Mouse (Mus musculus): Measurements from ENCODE around the gene Lgals1. TPM values are rescaled to one million over a fixed set of nuclear protein-coding genes. Genes with fewer than 3 reads are reported as not detected.

The Lgals1 gene
- polyA plus RNA-seq, 1 experiment from 2014 or later: 193 TPM

GRCm38 (mm10) chr15:78914091-78914822 is 12.3 kb upstream of the Lgals1 start:
- Histone ChIP-seq H3K27ac (peak overlapping the region; percentile 97), H3K36me3 (peaks cover 16% of the 10 kb centered on the region), H3K4me2 (peak overlapping the region; percentile 84), H3K27me3 (no peaks in the 10 kb centered on the region), H3K4me3 (peak overlapping the region; percentile 65), H3K9me3 (no peaks in the 10 kb centered on the region), H3K4me1 (replicated peaks) (peaks cover 36% of the 10 kb centered on the region), H3K9ac (peak overlapping the region; percentile 89)
- peak; percentile 78 for ATAC-seq (ENCODE audit: low FRiP score)
- WGBS: under 1% methylated on average over 80 of the region's 87 CpGs

- Histone ChIP-seq H3K4me1 (replicated peaks) (peaks cover 36% of the 10 kb centered on the region), H3K4me3 (peak overlapping the region; percentile 65), H3K9ac (peak overlapping the region; percentile 89), H3K36me3 (peaks cover 20% of the 10 kb centered on the region), H3K9me3 (no peaks in the 10 kb centered on the region), H3K27ac (peak overlapping the region; percentile 97; the same call in 1 of the 2 replicates), H3K27me3 (no peaks in the 10 kb centered on the region), H3K4me2 (peak overlapping the region; percentile 84)
- WGBS: 51% methylated on average over 8 of the region's 8 CpGs
- ATAC-seq (ENCODE audit: low FRiP score): no peak
These were observed 11.5 kb upstream of the Lgals1 start for GRCm38 (mm10) chr15:78914823-78915659.

GRCm38 (mm10) chr15:78915660-78916017 is 10.9 kb upstream of the Lgals1 start:
- Histone ChIP-seq H3K9ac (peak overlapping the region; percentile 89), H3K4me2 (peak overlapping the region; percentile 84), H3K4me1 (replicated peaks) (peaks cover 36% of the 10 kb centered on the region), H3K27ac (peak overlapping the region; percentile 81), H3K4me3 (peak overlapping the region; percentile 65), H3K36me3 (peaks cover 20% of the 10 kb centered on the region), H3K9me3 (no peaks in the 10 kb centered on the region), H3K27me3 (no peaks in the 10 kb centered on the region)
- ATAC-seq (ENCODE audit: low FRiP score): peak; percentile 6; the same call in 1 of the 2 replicates
- 6% methylated on average over 8 of the region's 8 CpGs for WGBS

DNA sequence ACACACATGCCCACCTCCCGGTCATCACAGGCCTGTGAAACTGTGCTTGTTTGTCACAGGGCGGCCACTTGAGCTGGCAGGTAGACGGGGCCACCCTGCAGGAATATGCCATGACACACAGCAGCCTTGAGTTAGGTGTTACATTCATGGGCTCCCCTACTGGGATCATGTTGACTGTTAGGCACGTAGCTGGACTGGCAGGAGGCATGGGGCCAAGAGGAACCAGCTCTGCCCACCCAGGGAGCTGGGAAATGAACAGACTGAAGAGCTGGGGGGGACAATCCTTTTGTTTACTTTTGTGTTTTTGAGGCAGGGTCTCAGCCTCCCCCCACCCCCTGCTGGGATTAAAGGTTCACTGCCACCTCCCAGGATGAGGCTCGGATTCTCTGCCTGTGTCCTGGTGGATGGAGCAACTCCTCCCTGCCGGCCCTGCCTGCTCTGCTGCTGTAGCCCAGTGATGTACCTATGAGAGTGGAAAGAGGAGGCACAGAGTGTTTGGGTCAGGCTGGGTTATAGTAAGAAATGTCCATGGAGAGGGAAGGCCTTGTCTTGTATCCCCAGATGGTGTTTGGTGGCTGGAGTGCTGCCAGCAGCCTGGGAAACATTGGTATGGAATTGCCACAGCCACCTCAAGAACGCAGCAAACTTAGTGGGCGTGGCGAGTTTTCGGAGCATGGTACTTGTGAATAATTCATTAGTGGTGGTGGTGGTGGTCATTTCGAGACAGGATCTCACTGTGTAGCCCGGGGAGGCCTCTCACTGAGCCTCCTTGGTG is 10.3 kb upstream of the Lgals1 start:
- Histone ChIP-seq H3K4me1 (replicated peaks) (peaks cover 36% of the 10 kb centered on the region), H3K27ac (peak overlapping the region; percentile 81), H3K9ac (peak overlapping the region; percentile 89), H3K4me3 (peak overlapping the region; percentile 65), H3K36me3 (peaks cover 20% of the 10 kb centered on the region), H3K9me3 (no peaks in the 10 kb centered on the region), H3K27me3 (no peaks in the 10 kb centered on the region), H3K4me2 (peak overlapping the region; percentile 84)
- peak; percentile 3; the same call in 1 of the 2 replicates for ATAC-seq (ENCODE audit: low FRiP score)
- WGBS: 21% methylated on average over 12 of the region's 12 CpGs

DNA sequence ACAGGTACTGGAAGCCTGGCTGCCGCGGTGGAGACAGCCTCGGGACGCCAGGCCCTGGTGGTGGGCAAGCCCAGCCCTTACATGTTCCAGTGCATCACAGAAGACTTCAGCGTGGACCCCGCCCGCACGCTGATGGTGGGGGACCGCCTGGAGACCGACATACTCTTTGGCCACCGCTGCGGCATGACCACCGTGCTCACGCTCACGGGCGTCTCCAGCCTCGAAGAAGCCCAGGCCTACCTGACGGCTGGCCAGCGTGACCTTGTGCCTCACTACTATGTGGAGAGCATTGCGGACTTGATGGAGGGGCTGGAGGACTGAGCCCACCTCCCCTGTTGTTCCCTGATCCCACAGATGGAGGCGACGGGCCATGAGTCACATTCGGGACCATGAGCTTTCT is 8.4 kb upstream of the Lgals1 start:
- WGBS: 94% methylated on average over 23 of the region's 23 CpGs
- Histone ChIP-seq H3K27me3 (no peaks in the 10 kb centered on the region), H3K27ac (no peak overlapping the region), H3K4me1 (replicated peaks) (peaks cover 33% of the 10 kb centered on the region), H3K9ac (peak overlapping the region; percentile 35; the same call in 1 of the 2 replicates), H3K9me3 (no peaks in the 10 kb centered on the region), H3K4me3 (no peak overlapping the region), H3K36me3 (peaks cover 20% of the 10 kb centered on the region), H3K4me2 (no peak overlapping the region)
- no peak for ATAC-seq (ENCODE audit: low FRiP score)

- H3K9ac ChIP-seq: no peak overlapping the region
- peaks cover under 1% of the 10 kb centered on the region; the same call in 1 of the 2 replicates for H3K27me3 ChIP-seq
- no peak overlapping the region for H3K4me2 ChIP-seq
- H3K27ac ChIP-seq: no peak overlapping the region; the same call in 1 of the 2 replicates
- H3K36me3 ChIP-seq: peaks cover 20% of the 10 kb centered on the region
- H3K4me1 ChIP-seq (replicated peaks): peaks cover 27% of the 10 kb centered on the region
- no peak overlapping the region for H3K4me3 ChIP-seq
- no peak for ATAC-seq (ENCODE audit: low FRiP score)
- 79% methylated on average over 12 of the region's 12 CpGs for WGBS
- no peaks in the 10 kb centered on the region for H3K9me3 ChIP-seq
These were observed 6.6 kb upstream of the Lgals1 start for GRCm38 (mm10) chr15:78919914-78920313.

GRCm38 (mm10) chr15:78922700-78923099 is 3.8 kb upstream of the Lgals1 start:
- 91% methylated on average over 7 of the region's 7 CpGs for WGBS
- Histone ChIP-seq H3K9ac (no peak overlapping the region), H3K4me2 (no peak overlapping the region), H3K9me3 (no peaks in the 10 kb centered on the region), H3K4me3 (no peak overlapping the region), H3K27me3 (peaks cover 20% of the 10 kb centered on the region), H3K4me1 (replicated peaks) (peaks cover 24% of the 10 kb centered on the region), H3K27ac (no peak overlapping the region), H3K36me3 (peaks cover 16% of the 10 kb centered on the region)
- ATAC-seq (ENCODE audit: low FRiP score): no peak

GRCm38 (mm10) chr15:78923585-78923984 is 2.9 kb upstream of the Lgals1 start:
- WGBS: 72% methylated on average over 6 of the region's 6 CpGs
- ATAC-seq (ENCODE audit: low FRiP score): no peak
- Histone ChIP-seq H3K9me3 (no peaks in the 10 kb centered on the region), H3K9ac (no peak overlapping the region), H3K36me3 (peaks cover 9% of the 10 kb centered on the region), H3K4me3 (no peak overlapping the region), H3K4me2 (no peak overlapping the region), H3K27me3 (peaks cover 23% of the 10 kb centered on the region), H3K27ac (no peak overlapping the region), H3K4me1 (replicated peaks) (peaks cover 33% of the 10 kb centered on the region)

GRCm38 (mm10) chr15:78925129-78925528 is 1.4 kb upstream of the Lgals1 start:
- H3K27ac ChIP-seq: no peak overlapping the region
- ATAC-seq (ENCODE audit: low FRiP score): no peak
- WGBS: 28% methylated on average over 8 of the region's 8 CpGs
- H3K4me2 ChIP-seq: no peak overlapping the region
- no peak overlapping the region for H3K4me3 ChIP-seq
- H3K27me3 ChIP-seq: peaks cover 26% of the 10 kb centered on the region
- no peaks in the 10 kb centered on the region for H3K9me3 ChIP-seq
- H3K9ac ChIP-seq: peak overlapping the region; percentile 13; the same call in 1 of the 2 replicates
- no peaks in the 10 kb centered on the region for H3K36me3 ChIP-seq
- peaks cover 33% of the 10 kb centered on the region for H3K4me1 ChIP-seq (replicated peaks)

DNA sequence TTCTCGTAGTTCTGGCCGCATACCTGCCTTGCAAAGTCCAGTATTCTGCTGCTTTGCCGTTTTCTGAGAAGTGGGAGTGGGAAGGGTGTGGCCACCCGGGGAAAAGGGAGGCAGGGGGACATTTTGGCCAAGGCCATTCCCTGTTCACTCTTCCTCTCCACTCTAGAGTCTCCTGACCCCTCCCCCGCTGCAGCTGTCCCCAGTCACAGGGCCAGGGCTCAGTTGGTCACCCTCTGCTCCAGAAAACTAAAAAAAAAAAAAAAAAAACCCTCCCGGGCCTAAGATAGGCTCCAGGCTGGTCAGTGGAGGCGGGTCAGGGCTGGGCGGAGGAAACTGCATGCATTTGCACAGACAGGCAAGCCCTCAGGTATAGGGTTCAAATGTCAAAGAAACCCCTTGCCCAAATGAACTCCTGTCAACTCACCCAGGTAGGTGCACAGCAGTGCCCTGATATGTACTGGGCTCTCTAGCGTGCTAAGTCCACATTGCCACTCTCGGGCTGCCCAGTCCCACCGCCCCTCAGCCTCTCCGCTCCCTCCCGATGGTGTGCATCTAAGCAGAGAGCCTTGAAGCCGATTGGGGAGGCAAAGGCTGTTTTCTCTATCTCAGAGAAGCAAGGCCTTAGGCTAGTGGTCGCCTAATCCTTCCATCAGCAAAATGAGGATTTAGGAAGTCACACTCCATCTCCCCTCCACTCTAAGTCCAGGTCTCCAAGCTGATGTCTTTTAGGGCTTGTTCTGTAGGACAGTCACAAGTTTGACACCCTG is 679 bp downstream of the Lgals1 start:
- Histone ChIP-seq H3K36me3 (no peaks in the 10 kb centered on the region), H3K4me2 (peak overlapping the region; percentile 59), H3K4me3 (peak overlapping the region; percentile 33), H3K27ac (no peak overlapping the region), H3K4me1 (replicated peaks) (peaks cover 33% of the 10 kb centered on the region), H3K9ac (peak overlapping the region; percentile 40; the same call in 1 of the 2 replicates), H3K9me3 (no peaks in the 10 kb centered on the region), H3K27me3 (peaks cover 26% of the 10 kb centered on the region)
- WGBS: 24% methylated on average over 15 of the region's 15 CpGs
- no peak for ATAC-seq (ENCODE audit: low FRiP score)

GRCm38 (mm10) chr15:78927788-78928457 is 1.4 kb downstream of the Lgals1 start:
- Histone ChIP-seq H3K27me3 (peaks cover 26% of the 10 kb centered on the region), H3K4me3 (peak overlapping the region; percentile 33), H3K4me2 (peak overlapping the region; percentile 59), H3K36me3 (no peaks in the 10 kb centered on the region), H3K27ac (no peak overlapping the region), H3K4me1 (replicated peaks) (peaks cover 33% of the 10 kb centered on the region), H3K9me3 (no peaks in the 10 kb centered on the region), H3K9ac (peak overlapping the region; percentile 40; the same call in 1 of the 2 replicates)
- under 1% methylated on average over 32 of the region's 35 CpGs for WGBS
- ATAC-seq (ENCODE audit: low FRiP score): no peak

Data from hindbrain, embryonic 13.5 days (tissue).